Mouse (Mus musculus): ENCODE measurements around the gene Upk3bl. TPM values are rescaled to one million over a fixed set of nuclear protein-coding genes. Genes with fewer than 3 reads are reported as not detected.
"Not testable (repeated sequence)": the region's sequence is repeated elsewhere in the genome, so short reads cannot be mapped to it uniquely, and the experiment has no call there.

Gene Upk3bl
- total RNA-seq, 1 experiment: 2.2 TPM

GRCm38 (mm10) chr5:136045987-136046386 lies 8.3 kb upstream of the Upk3bl start:
- no peaks in the 10 kb centered on the region for H3K9me3 ChIP-seq (ENCODE audit: control insufficient read depth, insufficient read depth, low read depth, low read length)
- no peak overlapping the region for H3K4me3 ChIP-seq (ENCODE audit: insufficient read depth in 1 of 2, low read depth in 1 of 2, low read length in 2 of 2, poor library complexity in 1 of 2, severe bottlenecking in 1 of 2)
- in situ Hi-C loops (cut with MboI; ENCODE audit: low sequenced_read_pairs in 2 of 2, unreplicated experiment in 2 of 2): no loop called here
- peaks cover 2 to 11% of the 10 kb centered on the region in 2 experiments; a peak in 3 of 4 replicates for H3K4me1 ChIP-seq (ENCODE audit: control insufficient read depth in 2 of 2, insufficient read depth in 2 of 2, low read length in 2 of 2, poor library complexity in 1 of 2)
- TF ChIP-seq ZNF384 (IDR thresholded peaks at IDR 0.05; ENCODE audit: low read depth, low read length) (no peak), ZC3H11A (IDR thresholded peaks at IDR 0.05; ENCODE audit: borderline replicate concordance, low read depth, low read length) (peak; percentile 65; the same call in 1 of the 2 replicates)
- peak; percentile 91 for DNase-seq (ENCODE audit: low read depth, low spot score)
- H3K36me3 ChIP-seq (ENCODE audit: control insufficient read depth, insufficient read depth, low read length, poor library complexity, severe bottlenecking): no peaks in the 10 kb centered on the region
- H3K27ac ChIP-seq (ENCODE audit: insufficient read depth, low read depth, low read length, poor library complexity, severe bottlenecking): no peak overlapping the region
- no peak overlapping the region for H3K9ac ChIP-seq (ENCODE audit: insufficient read depth, low read depth, low read length, poor library complexity, severe bottlenecking)

GRCm38 (mm10) chr5:136048541-136048940 lies 5.8 kb upstream of the Upk3bl start:
- peaks cover 0 to 17% of the 10 kb centered on the region in 2 experiments; a peak in 2 of 4 replicates for H3K4me1 ChIP-seq (ENCODE audit: control insufficient read depth in 2 of 2, insufficient read depth in 2 of 2, low read length in 2 of 2, poor library complexity in 1 of 2)
- DNase-seq (ENCODE audit: low read depth, low spot score); in situ Hi-C loops (cut with MboI; ENCODE audit: low sequenced_read_pairs in 2 of 2, unreplicated experiment in 2 of 2); H3K9me3 ChIP-seq (ENCODE audit: control insufficient read depth, insufficient read depth, low read depth, low read length); H3K4me3 ChIP-seq (ENCODE audit: insufficient read depth in 1 of 2, low read depth in 1 of 2, low read length in 2 of 2, poor library complexity in 1 of 2, severe bottlenecking in 1 of 2); H3K36me3 ChIP-seq (ENCODE audit: control insufficient read depth, insufficient read depth, low read length, poor library complexity, severe bottlenecking); H3K27ac ChIP-seq (ENCODE audit: insufficient read depth, low read depth, low read length, poor library complexity, severe bottlenecking); H3K9ac ChIP-seq (ENCODE audit: insufficient read depth, low read depth, low read length, poor library complexity, severe bottlenecking): not testable (repeated sequence)

GRCm38 (mm10) chr5:136049926-136050325 lies 4.4 kb upstream of the Upk3bl start:
- H3K27ac ChIP-seq (ENCODE audit: insufficient read depth, low read depth, low read length, poor library complexity, severe bottlenecking): no peak overlapping the region
- in situ Hi-C loops (cut with MboI; ENCODE audit: low sequenced_read_pairs in 2 of 2, unreplicated experiment in 2 of 2): no loop called here
- no peak for DNase-seq (ENCODE audit: low read depth, low spot score)

GRCm38 (mm10) chr5:136051231-136052085 lies 2.8 kb upstream of the Upk3bl start:
- Histone ChIP-seq H3K36me3 (ENCODE audit: control insufficient read depth, insufficient read depth, low read length, poor library complexity, severe bottlenecking) (no peaks in the 10 kb centered on the region), H3K9ac (ENCODE audit: insufficient read depth, low read depth, low read length, poor library complexity, severe bottlenecking) (peak overlapping the region; percentile 31; the same call in 1 of the 2 replicates), H3K27ac (ENCODE audit: insufficient read depth, low read depth, low read length, poor library complexity, severe bottlenecking) (no peak overlapping the region), H3K4me3 (ENCODE audit: insufficient read depth in 1 of 2, low read depth in 1 of 2, low read length in 2 of 2, poor library complexity in 1 of 2, severe bottlenecking in 1 of 2) (no peak overlapping the region), H3K9me3 (ENCODE audit: control insufficient read depth, insufficient read depth, low read depth, low read length) (no peaks in the 10 kb centered on the region), H3K4me1 (ENCODE audit: control insufficient read depth in 2 of 2, insufficient read depth in 2 of 2, low read length in 2 of 2, poor library complexity in 1 of 2) (peaks cover 0 to 13% of the 10 kb centered on the region in 2 experiments; a peak in 2 of 4 replicates)
- DNase-seq (ENCODE audit: low read depth, low spot score): no peak
- in situ Hi-C loops (cut with MboI; ENCODE audit: low sequenced_read_pairs in 2 of 2, unreplicated experiment in 2 of 2): no loop called here
- TF ChIP-seq ZNF384 (IDR thresholded peaks at IDR 0.05; ENCODE audit: low read depth, low read length): no peak
- TF ChIP-seq CHD2 (IDR thresholded peaks at IDR 0.05; ENCODE audit: low read depth, low read length): no peak
- TF ChIP-seq HCFC1 (IDR thresholded peaks at IDR 0.05; ENCODE audit: borderline replicate concordance, insufficient read depth, low read length): no peak
- no peak for TF ChIP-seq ZC3H11A (IDR thresholded peaks at IDR 0.05; ENCODE audit: borderline replicate concordance, low read depth, low read length)
- TF ChIP-seq MAFK (IDR thresholded peaks at IDR 0.05; ENCODE audit: insufficient read depth, low read depth, low read length): no peak

More at GRCm38 (mm10) chr5:136049926-136050325, 4.4 kb upstream of the Upk3bl start:
- Histone ChIP-seq H3K4me3 (ENCODE audit: insufficient read depth in 1 of 2, low read depth in 1 of 2, low read length in 2 of 2, poor library complexity in 1 of 2, severe bottlenecking in 1 of 2) (no peak overlapping the region), H3K4me1 (ENCODE audit: control insufficient read depth in 2 of 2, insufficient read depth in 2 of 2, low read length in 2 of 2, poor library complexity in 1 of 2) (peaks cover 0 to 17% of the 10 kb centered on the region in 2 experiments; a peak in 2 of 4 replicates), H3K9ac (ENCODE audit: insufficient read depth, low read depth, low read length, poor library complexity, severe bottlenecking) (no peak overlapping the region), H3K36me3 (ENCODE audit: control insufficient read depth, insufficient read depth, low read length, poor library complexity, severe bottlenecking) (no peaks in the 10 kb centered on the region), H3K9me3 (ENCODE audit: control insufficient read depth, insufficient read depth, low read depth, low read length) (no peaks in the 10 kb centered on the region)
- no peak for TF ChIP-seq CHD2 (IDR thresholded peaks at IDR 0.05; ENCODE audit: low read depth, low read length)
